16 mouse cellular contexts compared by ENCODE assay signal in the genomic region with DNA sequence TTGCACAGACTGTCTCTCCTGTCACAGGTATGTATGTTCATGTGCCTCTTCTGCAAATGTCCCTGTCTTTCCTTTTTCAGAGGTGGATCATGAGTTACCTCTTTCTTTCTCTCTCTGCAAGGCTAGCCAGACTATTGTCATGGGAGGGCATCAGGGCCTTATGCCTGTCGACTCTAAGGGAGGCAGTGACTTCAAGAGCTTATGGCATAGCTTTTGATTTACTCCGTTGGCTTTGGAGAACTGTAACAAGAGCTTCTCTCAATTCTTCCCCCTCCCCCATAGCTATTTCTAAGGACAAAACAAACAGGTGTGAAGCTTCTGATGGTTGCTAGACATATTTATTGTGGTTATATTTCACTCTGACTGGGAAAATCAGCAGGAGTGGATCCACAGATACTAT.
"Had no signal": no experiment of that assay in that cellular context is flagged by ENCODE, and none has a peak within 500 bp of the region (broad histone marks: within the 10 kb centered on the region; RNA-seq: fewer than 3 reads in every experiment).

No protein-coding gene starts in this region.

- H3K36me3 ChIP-seq: neural tube, embryonic 13.5 days; neural tube, embryonic 15.5 days; stomach, embryonic 15.5 days had no signal

- H3K9me3 ChIP-seq: stomach, embryonic 15.5 days had no signal

- DNase-seq: retina, postnatal 1 day; right cerebral cortex, adult 18-20 months; right cerebral cortex, postnatal 14 days; right cerebral cortex, postnatal 25 days; right cerebral cortex, postnatal 4 days; spleen, adult 18-20 months; thymus, adult 18-20 months; thymus, adult 2 months; thymus, postnatal 14 days; thymus, postnatal 25 days; thymus, postnatal 36 days; thymus, postnatal 4 days had no signal

- H3K27ac ChIP-seq: neural tube, embryonic 13.5 days; neural tube, embryonic 15.5 days; stomach, embryonic 15.5 days; stomach, postnatal 0 days had no signal

- H3K4me2 ChIP-seq: neural tube, embryonic 13.5 days; neural tube, embryonic 15.5 days; stomach, embryonic 15.5 days had no signal

- H3K9ac ChIP-seq: neural tube, embryonic 13.5 days; neural tube, embryonic 15.5 days; stomach, embryonic 15.5 days had no signal

- H3K4me1 ChIP-seq: neural tube, embryonic 13.5 days; neural tube, embryonic 15.5 days; stomach, embryonic 15.5 days had no signal

- H3K27me3 ChIP-seq: neural tube, embryonic 13.5 days; neural tube, embryonic 15.5 days; stomach, embryonic 15.5 days had no signal

- H3K4me3 ChIP-seq: neural tube, embryonic 13.5 days; neural tube, embryonic 15.5 days; stomach, embryonic 15.5 days had no signal
